Mouse (Mus musculus): ENCODE results near the gene Arfgef2. TPM values are rescaled to one million over a fixed set of nuclear protein-coding genes. Genes with fewer than 3 reads are reported as not detected.

Gene Arfgef2
- polyA plus RNA-seq, 1 experiment, result 28.3 TPM

DNA sequence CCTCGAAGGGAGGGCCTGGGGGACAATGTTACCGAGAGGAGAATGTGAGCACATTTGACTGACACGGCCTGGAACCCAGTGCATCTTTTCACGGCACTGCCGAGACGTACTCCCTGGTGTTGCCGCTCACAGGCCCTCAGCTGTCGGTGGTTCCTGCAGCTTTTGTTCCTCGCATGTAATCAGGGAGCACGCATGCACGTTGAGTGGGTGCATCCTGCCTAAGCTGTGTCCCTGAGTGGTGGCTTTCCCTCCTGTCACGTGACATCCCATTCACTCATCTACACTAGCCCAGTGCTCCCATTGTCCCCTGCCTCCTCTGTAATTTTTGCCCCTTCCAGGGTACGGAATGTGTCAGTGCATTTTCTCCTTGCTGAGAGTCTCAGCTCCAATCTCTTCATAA is 91.0 kb downstream of the Arfgef2 start:
- TF ChIP-seq POLR2A (IDR thresholded peaks at IDR 0.05; ENCODE audit: insufficient read depth, low read length) (no peak), CTCF (IDR thresholded peaks at IDR 0.05; ENCODE audit: low read depth, low read length) (no peak), EP300 (IDR thresholded peaks at IDR 0.05; ENCODE audit: insufficient read depth, low read depth, low read length) (no peak)
- no peaks in the 10 kb centered on the region for H3K36me3 ChIP-seq (ENCODE audit: control insufficient read depth, insufficient read depth, low read length, poor library complexity, severe bottlenecking)
- H3K9me3 ChIP-seq (replicated peaks; ENCODE audit: control insufficient read depth, insufficient read depth, low read length, poor library complexity, severe bottlenecking), result no peaks in the 10 kb centered on the region
- H3K4me1 ChIP-seq (ENCODE audit: control insufficient read depth, insufficient read depth, low read length), result peaks cover 3% of the 10 kb centered on the region
- no peak overlapping the region for H3K27ac ChIP-seq (ENCODE audit: insufficient read depth, low read length)
- no peak overlapping the region for H3K9ac ChIP-seq (ENCODE audit: low read depth, poor library complexity, severe bottlenecking)
- no peaks in the 10 kb centered on the region for H3K27me3 ChIP-seq (ENCODE audit: control insufficient read depth, insufficient read depth, low read length, poor library complexity, severe bottlenecking)
- H3K4me3 ChIP-seq (ENCODE audit: low read depth, low read length), result no peak overlapping the region

DNA sequence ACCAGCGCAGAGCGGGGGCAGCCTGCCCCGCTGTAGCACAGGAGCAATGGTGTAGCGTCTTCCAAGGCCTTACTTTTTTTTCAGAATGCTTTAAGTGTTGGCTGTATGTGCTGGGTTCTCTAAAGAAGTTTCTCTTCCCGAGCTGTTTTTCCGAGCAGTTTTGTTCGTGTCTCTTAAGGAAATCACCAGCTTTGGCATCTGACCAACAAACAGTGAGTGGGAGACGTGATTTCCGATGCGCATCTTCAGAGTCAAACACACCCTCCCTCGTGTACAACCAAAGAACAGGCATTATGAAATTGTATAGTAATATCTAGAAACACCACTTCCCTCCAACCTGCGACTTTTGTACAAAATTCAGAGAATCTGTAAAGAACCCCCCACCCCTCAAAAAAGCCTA is 91.6 kb downstream of the Arfgef2 start:
- Histone ChIP-seq H3K36me3 (ENCODE audit: control insufficient read depth, insufficient read depth, low read length, poor library complexity, severe bottlenecking) (no peaks in the 10 kb centered on the region), H3K9ac (ENCODE audit: low read depth, poor library complexity, severe bottlenecking) (no peak overlapping the region), H3K27me3 (ENCODE audit: control insufficient read depth, insufficient read depth, low read length, poor library complexity, severe bottlenecking) (no peaks in the 10 kb centered on the region), H3K27ac (ENCODE audit: insufficient read depth, low read length) (no peak overlapping the region), H3K4me3 (ENCODE audit: low read depth, low read length) (no peak overlapping the region), H3K4me1 (ENCODE audit: control insufficient read depth, insufficient read depth, low read length) (peaks cover 3% of the 10 kb centered on the region), H3K9me3 (replicated peaks; ENCODE audit: control insufficient read depth, insufficient read depth, low read length, poor library complexity, severe bottlenecking) (no peaks in the 10 kb centered on the region)
- TF ChIP-seq POLR2A (IDR thresholded peaks at IDR 0.05; ENCODE audit: insufficient read depth, low read length) (no peak), CTCF (IDR thresholded peaks at IDR 0.05; ENCODE audit: low read depth, low read length) (no peak), EP300 (IDR thresholded peaks at IDR 0.05; ENCODE audit: insufficient read depth, low read depth, low read length) (no peak)

DNA sequence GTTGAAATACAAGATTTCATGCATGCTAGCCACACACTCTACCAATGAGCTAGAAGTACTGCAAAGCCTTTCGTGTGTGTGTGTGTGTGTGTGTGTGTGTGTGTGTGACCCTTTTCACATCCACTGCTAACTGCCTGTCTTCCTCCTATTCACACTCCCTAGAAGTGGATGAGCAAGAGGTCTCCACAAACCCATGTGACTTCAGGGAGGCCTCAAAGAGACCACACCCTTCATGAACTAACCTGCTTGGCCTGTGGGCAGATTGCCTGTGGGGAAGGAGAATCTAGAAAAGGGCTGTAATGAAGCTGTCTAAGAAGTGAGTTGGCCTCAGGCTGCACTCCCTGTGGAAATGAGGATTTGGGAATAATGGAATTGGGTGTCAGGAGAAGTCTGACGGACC is 93.8 kb downstream of the Arfgef2 start:
- Histone ChIP-seq H3K9ac (ENCODE audit: low read depth, poor library complexity, severe bottlenecking) (no peak overlapping the region), H3K4me3 (ENCODE audit: low read depth, low read length) (no peak overlapping the region), H3K27me3 (ENCODE audit: control insufficient read depth, insufficient read depth, low read length, poor library complexity, severe bottlenecking) (no peaks in the 10 kb centered on the region), H3K9me3 (replicated peaks; ENCODE audit: control insufficient read depth, insufficient read depth, low read length, poor library complexity, severe bottlenecking) (no peaks in the 10 kb centered on the region), H3K4me1 (ENCODE audit: control insufficient read depth, insufficient read depth, low read length) (peaks cover 3% of the 10 kb centered on the region), H3K36me3 (ENCODE audit: control insufficient read depth, insufficient read depth, low read length, poor library complexity, severe bottlenecking) (no peaks in the 10 kb centered on the region), H3K27ac (ENCODE audit: insufficient read depth, low read length) (no peak overlapping the region)
- no peak for TF ChIP-seq POLR2A (IDR thresholded peaks at IDR 0.05; ENCODE audit: insufficient read depth, low read length)
- TF ChIP-seq EP300 (IDR thresholded peaks at IDR 0.05; ENCODE audit: insufficient read depth, low read depth, low read length), result no peak
- TF ChIP-seq CTCF (IDR thresholded peaks at IDR 0.05; ENCODE audit: low read depth, low read length), result no peak

DNA sequence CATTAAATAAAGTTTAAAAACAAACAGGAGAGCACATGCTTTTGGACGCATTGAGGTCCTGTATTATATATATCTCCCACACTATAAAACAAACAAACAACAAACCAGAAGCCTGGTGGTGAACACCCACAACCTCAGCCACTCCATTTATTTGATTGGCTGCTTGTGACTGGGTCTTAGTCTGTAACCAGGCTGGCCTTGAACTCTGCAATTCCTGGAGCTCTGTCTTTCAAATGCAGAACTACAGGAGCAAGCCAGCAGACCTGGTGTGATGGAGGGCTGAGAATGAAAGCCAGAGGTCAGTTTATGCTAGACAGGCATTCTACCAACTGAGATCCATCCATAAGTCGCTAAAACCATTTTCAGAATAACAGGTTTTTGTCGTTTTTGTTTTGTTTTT is 94.4 kb downstream of the Arfgef2 start:
- no peaks in the 10 kb centered on the region for H3K27me3 ChIP-seq (ENCODE audit: control insufficient read depth, insufficient read depth, low read length, poor library complexity, severe bottlenecking)
- H3K9ac ChIP-seq (ENCODE audit: low read depth, poor library complexity, severe bottlenecking), result no peak overlapping the region
- H3K4me3 ChIP-seq (ENCODE audit: low read depth, low read length), result no peak overlapping the region
- no peaks in the 10 kb centered on the region for H3K9me3 ChIP-seq (replicated peaks; ENCODE audit: control insufficient read depth, insufficient read depth, low read length, poor library complexity, severe bottlenecking)
- no peak overlapping the region for H3K27ac ChIP-seq (ENCODE audit: insufficient read depth, low read length)
- TF ChIP-seq POLR2A (IDR thresholded peaks at IDR 0.05; ENCODE audit: insufficient read depth, low read length), result no peak
- no peak for TF ChIP-seq CTCF (IDR thresholded peaks at IDR 0.05; ENCODE audit: low read depth, low read length)
- TF ChIP-seq EP300 (IDR thresholded peaks at IDR 0.05; ENCODE audit: insufficient read depth, low read depth, low read length), result no peak
- peaks cover 3% of the 10 kb centered on the region for H3K4me1 ChIP-seq (ENCODE audit: control insufficient read depth, insufficient read depth, low read length)
- H3K36me3 ChIP-seq (ENCODE audit: control insufficient read depth, insufficient read depth, low read length, poor library complexity, severe bottlenecking), result no peaks in the 10 kb centered on the region

DNA sequence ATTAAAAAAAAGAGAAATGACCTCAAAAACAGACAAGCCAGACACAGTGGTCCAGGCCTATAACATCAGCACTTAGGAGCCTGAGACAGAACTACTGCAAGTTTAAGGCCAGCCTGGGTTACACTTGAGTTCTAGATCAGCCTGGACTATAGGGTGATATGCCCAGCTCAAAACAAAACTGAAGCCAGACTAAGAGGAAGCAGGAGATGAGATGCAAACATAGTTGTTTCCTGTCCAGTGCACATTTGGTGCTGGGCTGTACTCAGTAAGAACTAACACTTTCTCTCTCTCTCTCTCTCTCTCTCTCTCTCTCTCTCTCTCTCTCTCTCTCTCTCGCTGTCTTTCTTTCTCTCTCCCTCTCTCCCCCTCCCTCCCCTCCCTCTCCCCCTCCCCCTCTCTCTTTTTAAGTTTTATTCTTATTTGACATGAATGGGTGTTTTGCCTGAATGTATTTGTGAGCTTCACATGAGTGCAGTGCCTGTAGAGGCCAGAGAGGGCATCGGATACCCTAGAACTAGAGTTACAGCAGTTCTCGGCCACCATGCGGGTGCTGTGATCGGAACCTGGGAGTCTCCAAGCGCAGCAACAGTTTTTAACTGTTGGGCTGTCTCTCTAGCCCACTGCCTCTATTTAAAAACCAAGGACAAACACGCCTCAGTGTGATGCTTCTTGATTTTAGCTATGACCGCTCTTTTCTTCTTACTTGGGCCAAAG is 95.6 kb downstream of the Arfgef2 start:
- TF ChIP-seq CTCF (IDR thresholded peaks at IDR 0.05; ENCODE audit: low read depth, low read length), result no peak
- no peak for TF ChIP-seq POLR2A (IDR thresholded peaks at IDR 0.05; ENCODE audit: insufficient read depth, low read length)
- TF ChIP-seq EP300 (IDR thresholded peaks at IDR 0.05; ENCODE audit: insufficient read depth, low read depth, low read length), result no peak
- H3K9me3 ChIP-seq (replicated peaks; ENCODE audit: control insufficient read depth, insufficient read depth, low read length, poor library complexity, severe bottlenecking), result no peaks in the 10 kb centered on the region
- H3K27me3 ChIP-seq (ENCODE audit: control insufficient read depth, insufficient read depth, low read length, poor library complexity, severe bottlenecking), result no peaks in the 10 kb centered on the region
- no peak overlapping the region for H3K9ac ChIP-seq (ENCODE audit: low read depth, poor library complexity, severe bottlenecking)
- H3K4me1 ChIP-seq (ENCODE audit: control insufficient read depth, insufficient read depth, low read length), result peaks cover 3% of the 10 kb centered on the region
- no peak overlapping the region for H3K27ac ChIP-seq (ENCODE audit: insufficient read depth, low read length)
- no peaks in the 10 kb centered on the region for H3K36me3 ChIP-seq (ENCODE audit: control insufficient read depth, insufficient read depth, low read length, poor library complexity, severe bottlenecking)
- H3K4me3 ChIP-seq (ENCODE audit: low read depth, low read length), result no peak overlapping the region

DNA sequence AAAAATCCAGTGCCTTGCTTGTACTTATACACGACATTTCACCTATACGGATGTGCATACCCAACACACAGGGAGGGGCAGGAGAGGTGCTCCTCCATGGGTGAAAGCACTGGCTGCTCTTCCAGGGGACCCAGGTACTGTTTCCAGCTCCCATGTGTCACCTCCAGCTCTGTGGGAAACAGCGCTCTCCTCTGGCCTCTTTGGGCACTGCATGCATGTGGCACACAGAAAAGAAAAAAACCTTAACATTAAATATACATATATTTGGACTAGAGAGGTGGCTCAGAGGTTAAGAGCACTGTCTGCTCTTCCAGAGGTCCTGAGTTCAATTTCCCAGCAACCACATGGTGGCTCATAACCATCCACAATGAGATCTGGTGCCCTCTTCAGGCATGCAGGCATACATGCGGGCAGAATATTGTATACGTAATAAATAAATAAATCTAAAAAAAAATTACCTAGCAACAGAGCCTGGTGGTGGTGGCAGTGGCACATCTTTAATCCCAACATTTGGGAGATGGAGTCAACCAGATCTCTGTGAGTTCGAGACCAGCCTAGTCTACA is 98.4 kb downstream of the Arfgef2 start:
- Histone ChIP-seq H3K27ac (ENCODE audit: insufficient read depth, low read length) (no peak overlapping the region), H3K9ac (ENCODE audit: low read depth, poor library complexity, severe bottlenecking) (no peak overlapping the region), H3K27me3 (ENCODE audit: control insufficient read depth, insufficient read depth, low read length, poor library complexity, severe bottlenecking) (no peaks in the 10 kb centered on the region), H3K4me1 (ENCODE audit: control insufficient read depth, insufficient read depth, low read length) (peaks cover 3% of the 10 kb centered on the region), H3K9me3 (replicated peaks; ENCODE audit: control insufficient read depth, insufficient read depth, low read length, poor library complexity, severe bottlenecking) (no peaks in the 10 kb centered on the region), H3K4me3 (ENCODE audit: low read depth, low read length) (no peak overlapping the region), H3K36me3 (ENCODE audit: control insufficient read depth, insufficient read depth, low read length, poor library complexity, severe bottlenecking) (peaks cover 5% of the 10 kb centered on the region; the same call in 1 of the 2 replicates)
- no peak for TF ChIP-seq EP300 (IDR thresholded peaks at IDR 0.05; ENCODE audit: insufficient read depth, low read depth, low read length)
- TF ChIP-seq CTCF (IDR thresholded peaks at IDR 0.05; ENCODE audit: low read depth, low read length), result peak; percentile 47
